Mouse (Mus musculus) brain, embryonic 14.5 days (tissue): ENCODE results near the gene Nlgn2.

Experiments
- CTCF ChIP-seq: fragments of 200-500 bp; IDR thresholded peaks from 2 replicates; pipeline ENCODE4 v1.5.1; 2012; ENCODE audit warnings: inconsistent platforms, mild to moderate bottlenecking, moderate library complexity, borderline replicate concordance; ENCODE audit not compliant: insufficient read depth, insufficient read length; ENCODE audit errors: extremely low read depth
- POLR2A ChIP-seq: fragments of 200-500 bp; IDR thresholded peaks from 2 replicates; pipeline ENCODE4 v1.6.1; 2012; ENCODE audit warnings: mild to moderate bottlenecking, inconsistent platforms, borderline replicate concordance; ENCODE audit not compliant: poor library complexity, insufficient read depth, insufficient read length, severe bottlenecking; ENCODE audit errors: extremely low read depth

DNA sequence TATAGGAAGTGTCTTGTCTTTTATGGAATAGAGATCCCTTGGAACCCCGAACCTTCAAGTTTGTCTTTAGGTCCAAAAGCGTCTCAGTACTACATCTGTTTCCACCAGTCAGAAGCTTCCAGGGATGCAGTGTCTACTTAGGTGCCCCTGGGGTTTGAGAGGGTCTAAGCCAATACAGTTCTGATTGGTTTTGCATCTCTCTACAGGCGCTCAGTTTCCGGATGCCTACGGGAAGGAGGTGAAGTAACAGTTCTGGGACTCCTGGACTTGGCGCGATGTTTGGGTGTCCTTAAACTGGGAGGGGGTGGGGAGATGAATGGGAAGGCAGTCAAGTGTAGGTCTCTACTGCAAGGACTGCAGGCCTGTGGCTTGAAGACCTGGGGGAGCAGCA, 1.1 kb upstream of the Nlgn2 start:
- no peak for TF ChIP-seq CTCF
- no peak for TF ChIP-seq POLR2A
